Mouse (Mus musculus) adrenal gland, postnatal 14 days (tissue): ENCODE data around the gene Zc3h6. TPM values are rescaled to one million over a fixed set of nuclear protein-coding genes. Genes with fewer than 3 reads are reported as not detected.

Experiments
- DNase-seq: peaks from one replicate; pipeline ENCODE4 v3.0.0; 2021; ENCODE audit warnings: mixed read lengths
- microRNA-seq, 2 experiments: library from miRNA; unstranded; fragments of <30 nt; microRNA quantifications; one replicate each; pipeline ENCODE4 v1.2.0; 2021
- total RNA-seq: library from RNA; stranded (reverse); gene quantifications from 2 replicates; pipeline ENCODE4 v1.2.3, GENCODE M21; 2021

The Zc3h6 gene
- total RNA-seq, 1 experiment from 2014 or later, result 4.1 TPM

DNA sequence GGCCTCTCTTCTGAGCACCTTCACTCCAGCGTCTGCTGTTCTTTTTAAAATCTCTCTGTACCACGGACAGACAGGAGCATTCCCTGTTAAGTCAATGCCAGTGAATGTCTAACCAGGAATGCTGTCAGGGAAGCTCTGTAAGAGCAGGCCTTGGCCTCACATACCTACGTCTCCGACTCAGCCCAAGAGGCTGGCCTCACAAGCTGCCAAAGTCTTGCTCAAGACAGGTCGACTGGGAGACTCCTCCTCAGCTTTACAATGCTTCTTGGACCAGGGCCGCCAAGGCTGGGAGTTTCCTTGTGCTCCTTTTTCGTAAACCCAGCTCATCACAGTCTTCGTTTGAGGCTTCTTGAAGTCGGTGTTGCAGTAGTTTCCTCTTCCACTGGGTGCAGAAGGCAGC, 57.6 kb downstream of the Zc3h6 start:
- DNase-seq, result peak; percentile 45

DNA sequence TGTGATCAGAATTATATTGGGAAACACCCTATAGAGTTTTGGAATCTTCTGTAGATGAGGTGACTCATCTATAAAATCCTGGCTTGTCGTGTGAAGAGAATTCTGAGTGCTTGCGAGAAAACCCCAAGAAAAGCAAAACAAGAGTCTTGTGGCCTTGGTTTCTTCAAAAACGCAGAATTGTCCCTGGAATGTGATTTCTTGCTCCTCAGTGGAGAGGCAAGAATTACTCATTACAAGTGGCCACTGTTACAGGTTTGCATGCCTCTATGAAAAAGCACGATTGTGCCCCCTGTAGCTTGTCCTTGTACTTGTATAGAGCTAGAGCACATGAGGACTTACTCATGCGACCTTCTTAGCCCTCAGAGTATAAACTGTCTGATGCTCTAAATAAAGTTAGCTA, 68.2 kb downstream of the Zc3h6 start:
- no peak for DNase-seq

DNA sequence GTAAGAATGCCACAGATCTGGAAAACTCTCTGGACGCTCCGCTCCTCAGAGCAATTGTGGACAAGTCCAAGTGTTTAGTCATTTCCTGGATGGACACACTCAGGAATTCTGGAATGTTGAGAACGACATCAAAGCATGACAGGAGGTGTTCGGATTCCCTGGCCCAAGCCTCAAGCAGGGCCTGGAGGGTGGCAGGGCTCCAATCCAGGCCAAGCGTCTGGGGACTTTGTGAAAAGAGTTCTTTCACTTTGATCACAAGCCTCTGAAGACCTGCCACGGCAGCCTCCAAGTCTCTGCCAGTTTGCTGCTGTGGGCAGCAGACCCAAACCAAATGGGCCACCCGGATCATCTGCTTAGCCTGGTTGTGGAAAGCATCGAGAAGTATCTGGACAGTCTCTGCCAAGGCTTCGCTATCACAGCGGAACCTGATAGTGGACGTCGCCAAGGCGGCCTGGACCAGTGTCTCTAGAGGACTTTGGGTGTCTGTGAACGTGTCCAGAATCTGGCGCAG, 71.3 kb downstream of the Zc3h6 start:
- DNase-seq, result peak; percentile 29

DNA sequence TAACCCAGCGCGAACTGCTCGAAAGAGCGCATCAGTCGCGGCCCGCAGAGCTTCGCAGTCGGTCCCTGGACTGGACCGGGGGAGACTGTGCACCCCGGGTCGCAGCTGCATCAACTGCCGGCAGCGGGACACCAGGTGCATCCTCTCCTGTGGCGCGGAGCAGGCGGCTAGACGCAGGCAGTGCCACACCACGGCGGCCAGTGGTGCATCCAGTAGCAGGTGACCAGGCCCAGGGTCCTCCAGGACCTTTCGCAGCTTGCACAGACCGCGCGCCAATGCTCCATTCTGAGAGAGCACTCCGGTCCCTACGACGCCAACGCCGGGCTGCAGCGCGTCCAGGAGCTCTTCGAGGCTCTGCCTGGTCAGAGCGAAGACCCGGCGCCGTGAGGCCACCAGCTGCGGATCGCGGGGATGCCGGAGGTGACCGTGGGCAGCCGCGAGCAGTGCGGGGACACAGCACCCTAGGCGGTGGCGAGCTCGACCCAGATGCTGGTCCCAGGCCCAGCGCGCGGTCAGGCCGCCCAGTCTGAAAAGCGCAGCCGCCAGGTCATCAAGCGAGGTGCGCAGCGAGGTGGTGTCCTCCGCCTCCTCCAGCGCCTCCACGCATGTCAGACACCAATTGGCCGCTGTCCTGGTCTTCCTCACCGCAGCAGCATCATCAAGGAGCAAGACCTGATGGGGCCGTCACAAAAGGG, 71.9 kb downstream of the Zc3h6 start:
- peak; percentile 45 for DNase-seq

DNA sequence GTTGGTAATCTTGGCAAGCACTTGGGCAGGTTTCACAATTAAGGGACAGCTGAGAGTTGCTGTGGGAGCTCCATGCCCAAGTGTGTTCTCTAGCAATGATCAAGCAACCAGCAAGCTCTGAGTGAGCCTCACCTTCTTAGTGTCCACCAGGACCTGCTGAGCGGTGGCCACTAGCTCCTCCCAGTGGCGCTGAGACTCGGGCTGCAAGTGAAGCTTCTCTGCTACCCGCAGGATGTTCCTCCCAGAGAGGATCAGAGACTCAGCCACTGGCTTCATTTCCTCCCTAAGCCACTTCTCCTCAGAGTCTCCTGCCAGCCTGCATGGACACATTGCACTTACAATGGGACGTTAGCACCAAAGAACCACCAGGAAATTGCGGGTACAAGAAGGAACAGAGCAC, 73.4 kb downstream of the Zc3h6 start:
- DNase-seq, result peak; percentile 11

DNA sequence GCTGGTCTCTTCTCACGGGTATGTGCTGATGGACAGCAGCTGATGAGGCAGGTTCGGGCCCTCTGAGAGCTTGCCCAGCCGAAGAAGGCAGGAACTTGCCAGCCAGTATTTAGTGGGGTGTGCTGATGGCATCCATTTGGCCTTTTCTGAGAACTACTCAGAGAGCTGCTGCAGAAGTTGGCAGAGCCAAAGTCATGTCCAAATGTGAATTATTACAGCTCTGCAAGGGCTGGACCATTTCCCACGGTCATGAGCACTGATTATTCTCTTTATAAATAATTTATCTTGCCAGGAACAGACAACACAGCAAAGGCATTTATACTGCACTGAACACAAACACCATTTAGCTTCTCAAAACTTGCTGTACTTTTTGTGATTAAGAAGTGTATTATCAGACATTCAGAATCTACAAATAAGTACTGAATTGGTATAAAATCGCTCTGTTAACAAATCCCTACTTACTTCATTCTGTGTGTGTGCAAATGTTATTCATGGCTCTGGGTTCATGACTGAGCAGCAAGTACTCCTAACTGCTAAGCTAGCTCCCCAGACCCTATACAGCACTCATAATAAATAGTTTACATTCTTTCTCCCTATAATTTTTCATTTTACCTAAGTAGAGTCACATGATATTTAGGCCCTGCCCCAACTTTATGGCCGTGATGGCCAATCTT, 79.1 kb downstream of the Zc3h6 start:
- peak; percentile 82 for DNase-seq

DNA sequence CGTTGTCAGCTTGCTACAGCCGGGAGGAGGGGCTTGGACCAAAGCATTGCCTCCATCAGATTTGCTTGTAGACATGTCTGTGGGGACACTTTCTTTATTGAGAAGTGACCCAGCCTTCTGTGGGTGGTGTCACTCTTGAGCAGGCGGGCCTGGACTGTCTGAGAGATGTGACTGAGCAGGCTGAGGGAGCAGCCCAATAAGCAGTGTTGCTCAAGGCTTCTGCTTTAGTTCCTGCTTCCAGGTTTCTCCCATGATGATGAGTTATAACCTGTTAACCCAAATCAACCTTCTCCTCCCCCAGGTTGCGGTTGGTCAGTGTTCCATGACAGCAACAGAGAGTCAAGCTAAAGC, 79.6 kb downstream of the Zc3h6 start:
- peak; percentile 22 for DNase-seq

DNA sequence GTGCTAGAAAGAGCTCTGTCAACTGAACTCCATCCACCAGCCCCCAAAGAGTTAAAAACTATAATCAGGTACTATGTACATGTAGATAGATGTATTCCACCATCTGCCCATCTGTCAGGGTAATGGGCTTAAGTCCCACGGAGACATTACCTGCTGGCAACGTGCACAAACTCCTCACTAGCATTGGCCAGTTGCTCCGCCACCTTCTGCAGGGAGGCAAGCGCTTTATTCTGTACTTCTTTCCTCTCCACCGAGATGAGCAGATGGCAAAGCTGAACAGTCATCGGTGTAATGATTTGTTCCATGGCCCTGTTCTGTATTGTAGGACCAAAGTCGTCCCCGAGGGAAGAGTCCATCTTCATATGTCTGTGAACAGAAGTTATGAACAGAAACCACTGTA, 80.6 kb downstream of the Zc3h6 start, which contains the start of gene Vinac1:
Gene Vinac1 (minus strand): TSS at position 362 of the 400 bp plus-strand sequence.
- DNase-seq, result no peak

DNA sequence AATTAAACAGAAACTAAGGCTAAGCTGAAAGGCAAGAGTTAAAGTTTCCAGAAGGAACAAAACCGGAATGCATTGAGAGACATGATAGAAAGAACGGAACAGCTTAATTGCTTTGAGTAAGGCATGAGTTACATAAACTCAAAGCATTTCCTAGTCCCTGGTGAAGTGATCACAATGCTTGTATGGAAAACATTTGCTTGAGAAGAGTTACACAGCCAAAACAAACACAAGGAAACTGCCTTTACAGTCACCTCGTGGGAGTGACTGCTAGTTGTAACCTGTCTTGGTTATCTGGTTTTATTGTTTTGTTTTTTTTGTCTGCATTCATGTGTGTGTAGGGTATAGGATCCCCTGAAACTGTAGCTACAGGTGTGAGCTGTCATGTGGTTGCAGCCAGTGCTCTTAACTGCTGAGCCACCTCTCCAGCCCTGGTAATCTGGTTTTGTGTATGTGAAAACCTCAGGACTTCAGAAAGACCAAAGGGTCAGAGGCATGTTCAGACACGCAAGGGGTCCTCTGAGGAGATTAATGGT, 85.3 kb downstream of the Zc3h6 start:
- no peak for DNase-seq

DNA sequence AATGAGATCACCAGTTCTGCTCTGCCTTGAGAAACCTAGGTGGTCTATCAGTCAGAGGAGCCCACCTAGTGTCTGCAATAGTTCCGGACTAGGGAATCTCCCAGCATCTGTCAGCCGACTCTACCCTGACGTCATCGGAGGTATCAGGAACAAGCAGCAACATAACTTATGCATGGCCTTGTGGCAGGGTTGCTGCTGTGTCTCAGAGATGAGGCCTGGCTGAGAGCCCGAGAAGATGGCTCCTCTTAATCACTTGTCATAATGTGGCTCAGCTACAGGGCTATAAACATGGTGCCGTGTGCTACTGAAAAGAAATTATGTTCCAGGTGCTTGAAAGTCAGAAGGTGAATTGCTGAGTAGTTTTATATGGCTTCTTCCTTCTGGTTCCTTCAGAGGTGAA, 88.5 kb downstream of the Zc3h6 start:
- DNase-seq, result peak; percentile 43

DNA sequence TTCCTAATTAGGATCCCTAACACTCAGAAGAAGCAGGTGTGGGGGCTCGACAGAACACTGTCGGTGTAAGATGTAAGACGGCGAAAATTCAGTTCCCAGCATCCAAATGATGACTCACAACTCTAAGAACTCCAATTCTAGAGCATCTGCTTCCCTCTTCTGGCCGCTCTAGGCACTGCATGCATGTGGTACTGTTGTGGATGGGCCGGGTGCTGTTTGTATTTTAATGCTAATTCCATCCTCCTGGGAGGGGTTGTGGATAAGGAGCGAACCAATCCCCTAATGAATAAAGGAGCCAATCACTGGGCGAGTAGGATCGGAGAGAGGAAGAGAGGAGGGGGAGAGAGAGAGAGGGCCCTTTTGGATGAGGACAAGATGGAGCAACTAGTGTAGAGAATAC, 89.4 kb downstream of the Zc3h6 start:
- DNase-seq, result no peak

DNA sequence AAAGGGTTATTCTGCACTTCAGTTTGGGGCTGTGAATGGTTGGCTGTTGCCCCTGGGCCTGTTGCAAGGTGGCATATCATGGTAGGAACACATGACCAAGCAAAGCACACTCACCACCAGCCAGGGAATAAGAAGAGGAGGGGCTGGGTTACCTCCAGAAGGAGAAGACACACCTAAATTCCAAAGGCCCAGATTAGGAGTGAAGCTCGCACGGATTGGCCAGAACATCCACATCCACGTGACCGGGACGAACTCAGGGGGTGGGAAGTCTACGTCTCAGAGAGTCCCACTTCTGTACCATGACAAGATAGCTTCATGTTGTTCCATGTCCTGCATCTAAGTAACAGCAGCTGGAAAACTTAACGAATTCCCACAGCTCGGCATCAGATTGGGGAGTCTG, 90.1 kb downstream of the Zc3h6 start:
- no peak for DNase-seq

DNA sequence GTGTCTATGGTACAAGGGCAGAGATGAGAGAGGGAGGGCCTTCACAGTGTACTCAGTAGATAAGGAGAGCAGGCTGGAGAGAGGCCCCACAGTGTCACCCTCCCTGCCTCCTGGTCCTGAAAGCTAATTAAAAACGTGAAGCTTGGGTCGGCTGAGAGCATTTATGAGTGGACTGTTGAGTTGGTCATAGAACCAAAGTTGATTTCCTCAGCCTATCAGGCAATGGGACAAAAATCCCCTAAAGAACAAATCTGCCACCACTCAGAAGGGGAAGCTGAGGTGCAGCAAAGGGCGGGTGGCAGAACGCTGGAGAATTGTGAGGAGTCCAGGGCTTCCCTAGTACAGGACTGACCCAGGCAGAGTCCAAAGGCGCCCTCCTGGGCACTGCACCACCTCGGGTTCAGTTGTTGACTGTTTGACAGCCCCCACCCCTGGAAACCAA, 90.7 kb downstream of the Zc3h6 start:
- DNase-seq, result no peak

DNA sequence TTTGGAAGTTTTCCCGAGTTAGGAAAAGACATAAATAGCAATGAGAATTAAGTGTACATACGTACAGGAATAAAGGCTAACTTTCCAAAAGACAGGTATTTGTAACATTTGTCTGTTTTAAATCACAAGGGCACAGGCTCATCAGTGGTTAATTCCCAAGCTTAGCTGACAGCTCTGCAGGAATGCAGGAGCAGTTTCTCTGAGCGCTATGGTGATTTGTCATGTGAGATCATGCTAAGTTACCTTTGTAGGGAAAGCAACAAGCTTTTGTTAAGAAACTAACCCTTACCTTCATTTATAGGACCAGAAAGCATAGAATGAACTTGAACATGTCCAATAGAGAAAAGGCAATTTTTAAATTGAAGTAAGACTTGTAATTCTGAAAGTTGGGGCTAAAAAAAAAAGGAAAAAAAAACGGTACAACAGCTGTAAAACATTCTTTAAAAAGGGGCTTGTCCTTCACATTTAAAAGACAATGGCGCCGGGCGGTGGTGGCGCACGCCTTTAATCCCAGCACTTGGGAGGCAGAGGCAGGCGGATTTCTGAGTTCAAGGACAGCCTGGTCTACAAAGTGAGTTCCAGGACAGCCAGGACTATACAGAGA, 94.4 kb downstream of the Zc3h6 start:
- DNase-seq, result no peak

DNA sequence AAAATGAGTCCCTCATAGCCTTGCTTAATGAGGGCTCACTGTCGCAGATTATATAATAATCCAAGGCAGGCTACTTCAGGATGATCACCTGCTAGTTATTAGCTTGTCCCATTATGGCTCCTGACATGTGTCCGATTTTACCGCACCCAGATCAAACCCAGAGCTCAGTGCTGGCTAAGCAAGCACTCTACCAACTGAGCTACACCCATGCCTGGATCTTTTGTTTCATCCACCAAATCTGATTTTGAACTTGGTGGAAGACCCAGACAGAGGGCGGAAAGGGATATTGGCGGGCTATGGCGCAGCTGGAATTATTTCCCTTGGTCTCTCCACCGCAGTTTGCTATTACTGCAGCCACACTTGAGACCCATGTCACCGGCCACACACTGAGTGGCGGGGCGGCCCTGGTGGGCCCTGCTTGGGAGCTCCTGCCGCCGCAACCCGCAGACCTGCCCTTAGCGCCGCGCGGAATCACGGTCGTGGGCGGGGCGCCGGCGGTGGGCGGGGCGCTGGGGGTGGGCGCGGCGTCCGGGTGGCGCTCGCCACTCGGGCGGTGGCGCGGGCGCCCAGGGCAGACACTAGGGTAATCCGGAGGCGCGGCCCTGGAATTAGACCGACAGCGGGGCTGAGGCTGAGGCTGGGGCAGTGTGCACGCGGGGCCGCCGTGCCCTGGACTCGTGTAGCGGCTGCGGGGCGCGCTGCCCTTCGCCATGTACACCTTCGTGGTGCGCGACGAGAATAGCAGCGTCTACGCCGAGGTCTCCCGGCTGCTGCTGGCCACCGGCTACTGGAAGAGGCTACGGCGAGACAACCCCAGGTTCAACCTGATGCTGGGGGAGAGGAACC, 98.5 kb downstream of the Zc3h6 start, which contains the start of gene Ttl:
Gene Ttl (plus strand): TSS at position 506 of the 846 bp plus-strand sequence.
- DNase-seq, result peak; percentile 89

DNA sequence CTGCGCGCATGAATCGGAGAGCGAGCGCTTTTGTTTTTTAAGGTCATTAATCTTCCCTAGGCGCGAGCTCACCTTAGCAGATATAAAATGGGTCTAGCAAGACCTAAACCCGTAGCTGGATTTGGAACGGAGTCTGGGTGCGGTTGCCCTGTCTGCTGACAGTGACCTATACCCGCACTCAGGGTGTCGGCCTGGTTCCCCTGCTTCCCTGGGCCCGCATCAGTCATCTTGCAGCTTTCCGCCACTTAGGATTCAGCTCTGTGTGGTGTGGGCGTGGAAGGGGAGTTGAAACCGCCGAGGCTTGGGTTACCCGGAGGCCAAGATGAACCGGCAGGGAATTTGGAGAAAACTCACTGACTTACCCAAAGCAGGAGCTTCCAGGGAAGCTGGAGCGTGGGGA, 99.1 kb downstream of the Zc3h6 start:
- peak; percentile 80 for DNase-seq

Small RNA genes within 50 kb of the gene (microRNA-seq; reads per million reads assigned to microRNA genes)
- 0 reads per million in 2 experiments for gene Gm22859

Other genes with a start within 250 kb of the Zc3h6 start
- gene Tmem87b, start 149.3 kb upstream of the Zc3h6 start, total RNA-seq, result 35.0 and 40.6 TPM in 2 replicates
- gene Fbln7, start 104.4 kb upstream of the Zc3h6 start, total RNA-seq, result 2.9 and 3.8 TPM in 2 replicates
- 3.9 and 4.7 TPM in 2 replicates for gene Zc3h8, start 23.3 kb upstream of the Zc3h6 start, total RNA-seq
- gene Gm10762, start 323 bp downstream of the Zc3h6 start, total RNA-seq, result 10.7 and 13.0 TPM in 2 replicates
- gene Vinac1, start 80.8 kb downstream of the Zc3h6 start, total RNA-seq, result 0.11 TPM in 2 replicates
- gene Ttl, start 98.5 kb downstream of the Zc3h6 start, total RNA-seq, result 11.0 and 11.2 TPM in 2 replicates
- gene Polr1b, start 133.6 kb downstream of the Zc3h6 start, total RNA-seq, result 15.6 and 19.5 TPM in 2 replicates
- 19.7 and 20.3 TPM in 2 replicates for gene Chchd5, start 162.3 kb downstream of the Zc3h6 start, total RNA-seq
- 19.1 and 24.3 TPM in 2 replicates for gene Slc20a1, start 231.4 kb downstream of the Zc3h6 start, total RNA-seq